Mouse (Mus musculus) cerebellum, adult 18-20 months (tissue): ENCODE measurements around the gene Sugct.

Source experiments
- DNase-seq, 2 experiments: peaks; one replicate each; pipeline ENCODE4 v3.0.0; 2021

Sugct gene

GRCm38 (mm10) chr13:17288377-17288776 lies 407.0 kb downstream of the Sugct start:
- no peak for DNase-seq

GRCm38 (mm10) chr13:17245936-17246335 lies 449.4 kb downstream of the Sugct start:
- DNase-seq = no peak

DNA sequence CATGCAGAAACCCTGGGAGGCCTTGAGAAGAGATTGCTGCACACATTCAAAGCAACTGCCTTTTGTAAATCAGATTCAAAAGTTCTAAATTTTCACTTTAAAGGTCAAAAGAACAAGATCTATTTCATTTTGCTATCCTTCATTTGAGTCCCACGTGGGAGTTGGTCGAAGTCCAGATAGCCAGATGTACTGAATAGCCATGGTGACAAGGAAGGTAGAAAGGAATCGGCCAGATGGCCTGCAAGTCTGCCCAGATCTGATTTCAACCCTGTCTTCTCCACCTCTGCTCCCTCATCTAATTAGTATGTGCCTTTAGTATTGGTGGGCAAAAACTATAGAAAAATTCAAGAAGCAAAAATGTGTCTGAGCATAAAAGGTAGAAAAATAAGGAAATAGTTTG lies 478.8 kb downstream of the Sugct start:
- peak; percentile 11 to 16 for DNase-seq

DNA sequence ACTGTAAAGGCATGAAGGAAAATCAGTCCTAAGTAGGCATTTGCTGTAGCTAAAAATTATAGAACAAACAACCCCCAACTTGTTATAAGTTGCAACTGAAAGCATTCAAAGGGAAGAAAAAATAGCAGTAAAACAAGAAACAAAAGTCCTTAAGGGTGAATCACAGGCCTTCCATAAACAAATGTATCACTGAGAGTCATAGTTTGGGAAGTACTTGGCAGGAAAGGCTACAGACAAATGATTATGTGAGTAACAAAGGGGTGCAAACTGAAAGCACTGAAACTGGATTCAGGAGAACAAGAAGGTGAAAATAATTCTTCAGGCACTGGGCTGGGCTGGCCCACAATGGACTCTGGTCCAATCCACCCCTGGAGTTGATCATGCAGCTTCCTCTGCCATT lies 482.7 kb downstream of the Sugct start:
- no peak for DNase-seq

- DNase-seq = no peak
Observed at GRCm38 (mm10) chr13:17190180-17190762, 505.1 kb downstream of the Sugct start.

GRCm38 (mm10) chr13:17185253-17185652 lies 510.1 kb downstream of the Sugct start:
- no peak for DNase-seq

GRCm38 (mm10) chr13:17165917-17166316 lies 529.4 kb downstream of the Sugct start:
- DNase-seq = no peak

DNA sequence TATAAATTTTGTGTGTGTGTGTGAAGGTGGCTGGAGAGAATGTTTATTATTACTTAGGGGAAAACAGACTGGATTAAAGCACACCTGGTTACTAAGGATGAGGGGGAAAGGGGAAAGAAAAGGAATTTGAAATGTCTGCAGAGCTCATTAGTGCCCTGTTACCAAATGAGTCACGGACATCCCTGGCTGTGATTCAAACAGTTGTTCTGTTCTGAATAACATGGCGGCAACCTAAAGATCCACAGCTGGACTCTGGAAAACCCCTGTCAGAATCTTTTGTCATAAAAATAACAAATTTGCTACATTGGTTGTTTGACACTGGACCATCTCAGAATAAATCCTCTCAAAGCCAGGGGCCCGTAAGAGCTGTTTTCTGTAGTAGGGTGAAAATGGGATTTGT lies 530.6 kb downstream of the Sugct start:
- no peak for DNase-seq

DNA sequence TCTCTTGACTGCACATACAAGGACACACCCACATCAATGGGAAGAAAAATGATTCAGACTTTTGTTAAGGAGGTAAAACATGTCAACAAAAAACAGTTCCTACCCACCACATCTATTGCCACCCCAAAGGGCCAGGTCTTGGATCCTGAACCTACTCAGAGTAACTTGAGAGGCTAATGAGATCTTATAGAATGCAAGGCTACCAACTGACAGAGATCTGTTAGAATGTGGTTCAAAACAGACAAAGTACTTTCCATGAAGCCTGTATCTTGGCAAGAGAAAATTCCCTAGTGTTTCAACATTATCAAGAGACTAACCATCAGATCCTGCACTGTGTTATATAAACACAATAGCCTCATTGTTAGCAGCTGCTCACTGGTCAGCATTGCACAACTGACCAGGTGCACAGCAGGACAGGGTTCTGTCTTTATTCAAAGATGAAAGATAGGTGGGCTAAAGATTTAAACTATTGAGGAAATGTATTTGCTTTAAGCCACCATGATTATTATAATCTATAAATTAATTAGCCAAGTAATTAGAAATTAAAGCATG lies 548.8 kb downstream of the Sugct start:
- DNase-seq = no peak

DNA sequence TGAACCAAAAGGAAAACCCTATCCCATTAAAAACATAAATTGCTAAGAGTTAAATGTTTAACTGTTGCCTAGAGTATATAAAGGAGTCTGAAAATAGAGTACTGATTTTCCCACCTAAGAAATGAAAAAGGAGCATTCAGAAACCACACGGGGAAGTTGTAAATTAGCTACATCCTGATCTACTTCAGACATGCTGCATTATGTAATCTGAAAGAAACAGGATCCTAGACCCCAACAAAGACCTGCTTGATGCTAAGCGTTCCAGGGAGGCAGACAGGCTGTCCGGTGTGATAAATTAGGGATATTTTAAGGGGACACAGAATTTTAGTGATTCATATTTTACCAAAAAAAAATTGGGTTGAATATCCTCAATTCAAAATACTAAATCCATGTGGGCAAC lies 579.3 kb downstream of the Sugct start:
- no peak for DNase-seq

- DNase-seq = no peak
Observed at GRCm38 (mm10) chr13:17102372-17102771, 593.0 kb downstream of the Sugct start.

- DNase-seq = no peak
Observed at GRCm38 (mm10) chr13:17086547-17086946, 608.8 kb downstream of the Sugct start.

DNA sequence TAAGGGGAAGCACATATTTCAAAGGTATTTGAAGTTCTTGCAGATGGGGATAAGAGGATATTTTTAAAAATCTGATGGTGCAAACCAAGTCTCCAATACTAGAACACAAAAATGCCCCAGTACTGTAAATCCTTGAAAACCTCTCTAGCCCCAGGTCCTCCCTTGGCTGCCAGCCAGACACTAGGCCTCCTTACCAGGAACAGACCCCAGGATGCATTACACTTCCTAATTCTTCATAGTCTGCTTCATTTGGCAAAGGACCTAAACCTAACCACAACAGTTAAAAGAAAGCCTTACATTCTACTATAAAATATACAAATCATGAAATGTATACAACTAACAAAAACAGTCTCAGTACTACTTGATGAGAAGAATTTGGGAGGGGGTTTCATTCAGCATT lies 609.2 kb downstream of the Sugct start:
- DNase-seq = no peak

DNA sequence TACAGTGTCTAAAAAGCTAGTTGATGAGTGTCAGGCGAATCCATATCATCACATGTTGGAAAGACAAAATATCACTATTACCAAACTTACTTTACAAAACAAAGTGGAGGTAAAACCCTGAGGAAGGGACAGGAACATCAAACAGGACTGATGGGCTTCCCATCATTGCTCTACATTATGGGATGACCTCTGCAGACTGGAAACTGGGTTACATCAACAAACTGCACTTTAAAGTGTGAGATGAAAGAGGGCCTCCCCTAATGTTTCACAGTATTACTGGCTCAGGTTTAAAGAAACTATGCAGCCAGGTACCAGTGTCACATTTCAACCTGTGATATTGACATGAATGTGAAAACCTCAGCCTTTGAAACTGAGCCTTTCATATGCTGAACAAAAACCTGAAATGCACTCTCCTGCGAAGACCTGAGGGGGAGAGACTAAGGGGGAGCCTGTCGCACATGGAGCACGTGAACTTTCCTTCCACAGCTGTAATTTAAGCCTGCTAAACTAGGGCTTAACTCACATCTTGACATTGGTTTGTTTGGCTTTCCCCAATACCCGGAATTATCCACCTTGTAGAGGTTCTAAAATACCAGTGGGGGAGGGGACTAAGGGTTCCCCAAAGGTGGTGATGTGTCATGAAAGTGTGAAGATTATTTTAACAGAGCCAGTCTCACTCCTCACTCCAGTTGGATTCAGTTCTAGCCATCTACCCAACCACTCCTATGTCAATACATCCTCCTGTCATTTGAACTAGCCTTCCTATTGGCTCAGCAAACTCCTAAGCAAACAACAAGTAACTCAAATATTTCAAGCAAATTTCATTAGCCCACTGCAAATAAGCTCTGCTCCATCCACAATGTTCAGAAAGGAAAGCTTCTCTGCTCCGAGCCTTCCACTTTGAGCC lies 610.2 kb downstream of the Sugct start:
- no peak for DNase-seq

DNA sequence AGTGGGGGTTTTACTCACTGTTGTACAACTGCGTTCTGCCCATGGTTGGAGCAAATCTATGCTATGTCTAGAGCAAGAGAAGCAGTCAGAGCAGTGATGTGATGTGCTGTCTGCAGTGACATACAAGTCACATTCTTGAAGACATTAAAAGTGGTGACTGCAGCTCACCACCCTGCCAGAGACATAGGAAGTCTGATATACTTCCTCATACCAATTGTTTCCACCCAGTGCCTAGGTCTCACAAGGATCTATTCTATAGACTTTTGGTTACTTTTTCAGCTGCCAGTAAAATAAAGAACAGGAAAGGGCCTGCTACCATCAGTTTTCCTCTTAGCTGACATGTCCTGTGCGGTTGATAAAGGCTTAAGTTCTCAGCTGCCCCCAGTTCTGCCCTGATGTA lies 613.7 kb downstream of the Sugct start:
- DNase-seq = no peak

- no peak for DNase-seq
Observed at GRCm38 (mm10) chr13:17065552-17065951, 629.8 kb downstream of the Sugct start.

GRCm38 (mm10) chr13:17056650-17057049 lies 638.7 kb downstream of the Sugct start:
- DNase-seq = no peak

DNA sequence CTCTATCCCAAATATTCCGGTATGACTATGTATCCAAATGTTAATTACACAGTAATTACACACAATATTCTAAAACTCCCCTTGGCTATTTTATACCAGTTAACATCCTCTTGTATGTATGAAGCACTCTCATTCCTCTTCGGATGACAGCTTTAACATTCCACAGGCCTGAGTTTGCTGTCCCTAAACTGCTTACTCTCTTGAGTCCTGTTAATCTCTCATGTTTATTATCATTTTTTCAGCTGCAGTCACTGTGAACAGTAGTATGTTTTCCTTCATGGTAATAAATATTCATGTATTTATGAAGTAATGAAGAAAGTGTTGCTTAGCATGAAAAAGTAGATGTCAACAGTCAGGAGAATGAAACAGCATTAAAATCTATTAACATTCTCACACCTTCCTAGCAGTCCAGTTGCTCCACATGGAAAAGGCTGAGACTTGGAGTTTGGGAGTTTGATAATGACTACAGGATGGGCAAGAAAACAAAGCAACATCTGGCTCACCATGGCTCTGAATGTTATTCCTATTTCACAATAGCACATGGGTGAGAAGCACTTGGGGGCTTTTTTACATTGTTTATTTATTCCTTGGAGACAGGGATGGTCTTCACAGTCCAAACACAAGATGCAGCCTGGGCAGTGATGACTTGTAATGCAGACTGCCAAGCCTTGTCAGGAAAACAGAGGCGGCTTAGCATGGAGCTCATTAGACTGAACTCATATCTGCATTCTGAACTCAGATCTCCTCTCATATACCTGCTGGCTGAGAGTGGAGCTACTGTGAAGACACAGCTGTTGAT lies 651.7 kb downstream of the Sugct start:
- DNase-seq = no peak

- DNase-seq = no peak
Observed at GRCm38 (mm10) chr13:17042332-17042731, 653.0 kb downstream of the Sugct start.

DNA sequence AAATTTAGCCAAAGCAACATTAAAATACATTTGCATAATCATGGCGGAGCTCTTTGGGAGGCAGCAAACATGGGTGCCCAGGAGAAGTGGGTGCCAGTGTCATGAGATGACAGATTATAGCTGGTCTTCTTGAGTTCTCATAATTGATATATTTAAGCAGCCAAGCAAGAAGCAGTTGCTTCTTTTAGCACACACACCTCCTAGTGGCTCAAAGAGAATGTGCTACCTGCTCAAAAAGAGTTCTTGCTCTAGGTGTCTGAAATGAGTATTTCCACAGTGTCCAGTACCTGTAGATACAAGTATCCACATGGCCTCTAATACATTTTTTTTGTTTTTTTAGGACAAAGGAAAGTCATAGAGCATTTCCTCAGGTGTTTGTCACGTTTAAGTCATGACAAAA lies 655.6 kb downstream of the Sugct start:
- no peak for DNase-seq

DNA sequence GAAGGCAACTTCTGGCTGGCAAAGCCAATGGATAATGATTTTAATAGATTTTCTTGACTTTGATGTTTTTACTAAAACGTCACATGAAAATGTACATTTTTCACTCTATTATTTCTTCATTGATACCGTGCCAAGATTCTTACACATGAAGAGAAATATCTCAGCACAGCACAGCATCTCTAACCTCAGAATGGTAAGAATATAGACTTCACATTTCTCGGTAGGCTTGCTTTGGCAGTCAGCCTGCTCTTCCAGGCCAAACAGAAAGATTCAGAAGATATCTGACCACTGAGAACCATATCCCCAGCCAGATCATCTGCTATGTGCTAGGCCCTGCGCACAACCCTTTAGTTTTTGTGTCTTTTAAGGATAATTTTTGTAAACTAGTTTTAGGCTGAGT lies 657.0 kb downstream of the Sugct start:
- DNase-seq = no peak

DNA sequence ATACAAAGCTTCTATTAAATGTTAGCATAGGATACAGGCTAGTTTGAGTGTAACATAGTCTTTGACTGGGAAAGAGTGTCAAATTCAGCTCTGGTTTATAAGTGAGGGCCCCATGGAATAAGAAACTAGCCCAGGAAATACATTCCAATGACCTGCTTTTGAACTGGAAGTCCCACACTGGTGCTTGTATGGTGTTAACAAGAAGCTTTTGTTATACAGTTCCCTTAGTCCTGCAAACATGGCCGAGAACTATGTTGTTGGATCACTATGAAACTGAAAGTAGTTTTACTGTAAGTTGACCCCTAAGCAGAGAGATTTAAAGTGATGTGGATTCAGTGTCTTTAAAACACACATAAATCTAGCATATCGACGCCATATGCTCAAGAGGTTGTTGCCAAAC lies 657.5 kb downstream of the Sugct start:
- no peak for DNase-seq

GRCm38 (mm10) chr13:17030761-17031160 lies 664.6 kb downstream of the Sugct start:
- DNase-seq = no peak
